Mouse (Mus musculus) heart, adult 2 months (tissue): ENCODE measurements at regions not wholly inside any gene's neighbourhood (a gene's known extent, or its start where the extent isn't known, plus 50 kb on each side); places are given as distances from the start of the nearest gene placed in this dataset.

ENCODE experiments used
- DNase-seq, 2 experiments: peaks; one replicate each; pipeline ENCODE4 v3.0.0; 2021
- H3K27ac ChIP-seq: fragments of 200-600 bp; 2 replicates; pipeline ENCODE4 v1.8.1; 2022
- H3K27me3 ChIP-seq: fragments of 200-500 bp; 2 replicates; pipeline ENCODE4 v1.6.1; 2012; ENCODE audit warnings: mild to moderate bottlenecking, low read length, inconsistent platforms, mixed read lengths; ENCODE audit not compliant: control insufficient read depth, insufficient read depth
- H3K36me3 ChIP-seq: fragments of 200-500 bp; 2 replicates; pipeline ENCODE4 v1.6.1; 2012; ENCODE audit warnings: low read length, inconsistent platforms; ENCODE audit not compliant: control insufficient read depth, insufficient read depth
- H3K4me1 ChIP-seq: fragments of 200-500 bp; 2 replicates; pipeline ENCODE4 v1.6.1; 2011; ENCODE audit warnings: low read length; ENCODE audit not compliant: control insufficient read depth, insufficient read depth
- H3K4me3 ChIP-seq: fragments of 200-600 bp; 2 replicates; pipeline ENCODE4 v1.8.1; 2022
- H3K79me2 ChIP-seq: fragments of 200-500 bp; replicated peaks from 2 replicates; pipeline ENCODE4 v1.6.1; 2012; ENCODE audit warnings: mild to moderate bottlenecking, inconsistent platforms, low read length, moderate library complexity, mixed read lengths; ENCODE audit not compliant: control insufficient read depth, insufficient read depth
- H3K9ac ChIP-seq: fragments of 200-500 bp; 2 replicates; pipeline ENCODE4 v1.6.1; 2012; ENCODE audit warnings: low read depth, mild to moderate bottlenecking, control low read depth, inconsistent platforms, low read length, mixed read lengths
- CTCF ChIP-seq: fragments of 200-600 bp; IDR thresholded peaks from 2 replicates; pipeline ENCODE4 v1.8.1; 2022; ENCODE audit warnings: antibody characterized with exemption, mild to moderate bottlenecking, moderate library complexity
- EP300 ChIP-seq: fragments of 200-500 bp; IDR thresholded peaks from 2 replicates; pipeline ENCODE4 v1.6.1; 2011; ENCODE audit warnings: low read depth, low read length, control low read depth; ENCODE audit not compliant: insufficient read depth
- POLR2A ChIP-seq: fragments of 200-500 bp; IDR thresholded peaks from 2 replicates; pipeline ENCODE4 v1.6.1; 2011; ENCODE audit warnings: mild to moderate bottlenecking, low read depth, low read length, control low read depth; ENCODE audit not compliant: insufficient read depth
- WGBS: fragments of 180-500 bp; shearing (Covaris S2); methylation state at CpG from one replicate; pipeline ENCODE4 v1.1.7; 2018; 5-methylcytosine and 5-hydroxymethylcytosine counted together
- intact Hi-C: fragments of 180-260 bp; cut with DNase I; formaldehyde crosslinking; loops from one replicate; pipeline ENCODE4 v1.15.1; 2025

DNA sequence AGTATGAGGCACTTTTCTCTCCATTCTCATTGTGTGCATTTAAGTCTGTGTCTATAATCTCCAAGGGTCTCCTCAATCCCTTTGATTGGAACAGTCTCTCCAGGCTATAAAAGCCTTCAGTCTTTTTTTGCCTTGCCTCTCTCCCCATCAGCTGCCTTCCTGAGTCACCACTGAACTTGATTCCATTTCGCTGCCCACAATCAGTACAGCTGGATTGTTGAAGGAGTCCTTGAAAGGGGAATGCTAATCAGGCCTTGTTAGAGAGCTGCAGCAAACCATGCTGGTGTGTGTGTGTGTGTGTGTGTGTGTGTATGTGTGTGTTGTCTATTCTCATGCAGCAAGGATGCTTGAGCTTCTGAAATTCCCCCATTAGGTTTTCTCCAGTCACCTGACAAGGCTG, 129.3 kb upstream of the Parp11 start:
- no peak overlapping the region for H3K9ac ChIP-seq
- WGBS = 58% methylated on average over 1 of the region's 1 CpGs

DNA sequence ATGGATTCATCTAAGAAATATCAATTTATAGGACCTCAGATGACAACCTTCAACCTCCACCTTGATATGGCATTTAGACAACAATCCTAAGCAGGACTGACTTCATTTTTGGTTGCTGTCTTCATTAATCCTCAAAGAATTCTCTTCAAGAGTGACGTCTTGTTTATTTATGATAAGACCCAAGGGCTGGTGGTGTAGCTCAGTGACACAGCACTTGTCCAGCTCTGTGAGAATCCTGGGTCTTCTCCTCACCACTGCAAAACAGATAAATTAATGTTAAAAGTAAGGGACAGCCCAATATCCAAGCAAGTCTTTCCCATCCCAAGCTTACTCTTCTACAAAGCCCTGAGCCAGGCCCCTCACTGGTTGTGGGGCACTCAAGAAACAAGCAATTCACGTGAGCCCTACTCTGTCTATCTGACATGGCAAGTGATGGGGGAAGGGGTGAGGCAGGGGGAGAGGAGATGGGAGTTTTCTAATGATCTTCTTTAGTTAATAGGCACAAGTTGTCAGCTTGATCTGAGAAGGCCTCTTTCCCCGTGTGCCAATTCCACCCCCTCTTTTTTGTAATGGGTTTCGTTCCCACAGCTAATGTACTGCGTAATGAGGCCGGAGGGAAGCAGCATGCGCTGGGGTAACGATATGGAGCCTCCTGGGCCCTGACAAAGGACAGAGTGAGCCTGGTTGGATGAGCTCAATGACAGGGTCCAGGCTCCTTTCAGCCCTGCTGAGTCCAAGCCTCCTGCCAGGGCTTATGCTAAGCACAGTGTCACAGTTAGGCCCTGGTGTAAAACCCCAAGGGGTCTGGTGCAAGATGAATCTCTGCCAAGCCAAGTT, 127.7 kb upstream of the Parp11 start:
- no peak overlapping the region for H3K27ac ChIP-seq
- H3K4me1 ChIP-seq = no peaks in the 10 kb centered on the region
- TF ChIP-seq CTCF (no peak), POLR2A (no peak), EP300 (no peak)
- H3K36me3 ChIP-seq = no peaks in the 10 kb centered on the region
- no peaks in the 10 kb centered on the region for H3K27me3 ChIP-seq
- intact Hi-C loops = no loop called here
- WGBS = 80% methylated on average over 8 of the region's 8 CpGs
- no peak overlapping the region for H3K4me3 ChIP-seq
- no peaks in the 10 kb centered on the region for H3K79me2 ChIP-seq
- no peak overlapping the region for H3K9ac ChIP-seq
- DNase-seq = no peak

More for the DNA sequence above, 129.3 kb upstream of the Parp11 start:
- Histone ChIP-seq H3K27me3 (no peaks in the 10 kb centered on the region), H3K4me1 (no peaks in the 10 kb centered on the region), H3K79me2 (no peaks in the 10 kb centered on the region), H3K36me3 (no peaks in the 10 kb centered on the region), H3K27ac (no peak overlapping the region), H3K4me3 (no peak overlapping the region)
- intact Hi-C loops = no loop called here
- TF ChIP-seq EP300 = no peak
- TF ChIP-seq POLR2A = no peak
- TF ChIP-seq CTCF = no peak
- no peak for DNase-seq

DNA sequence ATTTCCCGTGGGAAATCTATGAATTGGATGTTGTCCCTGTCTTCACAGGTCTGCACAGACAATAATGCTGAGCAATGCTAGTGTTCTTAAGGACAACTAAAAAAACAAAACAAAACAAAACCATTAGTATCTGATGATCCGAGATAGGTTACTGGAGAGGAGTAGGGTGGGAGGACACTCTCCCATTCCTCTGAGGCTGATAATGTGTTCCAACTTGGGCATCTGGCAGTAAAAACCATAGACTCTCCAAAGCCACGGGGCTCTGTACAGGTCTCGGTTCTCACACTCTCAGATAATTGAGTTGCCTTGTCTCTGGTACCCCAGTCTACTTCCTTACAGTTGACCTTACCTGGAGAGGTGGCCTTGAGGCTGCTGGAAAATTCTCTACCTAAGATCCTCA, 126.0 kb upstream of the Parp11 start:
- intact Hi-C loops = no loop called here
- TF ChIP-seq POLR2A (no peak), EP300 (no peak), CTCF (no peak)
- DNase-seq = no peak
- Histone ChIP-seq H3K27ac (no peak overlapping the region), H3K36me3 (no peaks in the 10 kb centered on the region), H3K4me1 (no peaks in the 10 kb centered on the region), H3K4me3 (no peak overlapping the region), H3K79me2 (no peaks in the 10 kb centered on the region), H3K27me3 (no peaks in the 10 kb centered on the region), H3K9ac (no peak overlapping the region)
- 79% methylated on average over 4 of the region's 4 CpGs for WGBS

DNA sequence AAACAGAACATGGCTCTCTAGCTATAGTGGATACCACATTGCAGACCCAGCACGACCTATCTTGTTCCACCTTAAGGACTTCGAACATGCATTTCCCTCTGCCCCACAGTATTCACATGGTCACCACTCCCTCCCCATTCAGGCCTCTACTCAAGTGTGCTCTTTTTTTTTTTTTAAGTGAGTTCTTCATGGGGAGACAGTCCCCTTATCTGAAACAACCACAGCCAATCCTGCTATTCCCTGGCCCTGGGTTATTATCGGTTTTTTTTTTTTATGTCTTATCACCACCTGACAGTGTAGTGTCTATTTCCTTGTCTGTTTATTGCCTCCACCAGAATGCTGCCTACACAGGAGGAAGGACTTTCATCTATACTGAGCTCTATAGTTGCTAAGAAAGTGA, 125.6 kb upstream of the Parp11 start:
- intact Hi-C loops = no loop called here
- TF ChIP-seq CTCF (no peak), EP300 (no peak)
- 70% methylated on average over 3 of the region's 3 CpGs for WGBS
- Histone ChIP-seq H3K4me1 (no peaks in the 10 kb centered on the region), H3K79me2 (no peaks in the 10 kb centered on the region), H3K27ac (no peak overlapping the region), H3K36me3 (no peaks in the 10 kb centered on the region), H3K4me3 (no peak overlapping the region), H3K27me3 (no peaks in the 10 kb centered on the region), H3K9ac (no peak overlapping the region)
- no peak for DNase-seq

DNA sequence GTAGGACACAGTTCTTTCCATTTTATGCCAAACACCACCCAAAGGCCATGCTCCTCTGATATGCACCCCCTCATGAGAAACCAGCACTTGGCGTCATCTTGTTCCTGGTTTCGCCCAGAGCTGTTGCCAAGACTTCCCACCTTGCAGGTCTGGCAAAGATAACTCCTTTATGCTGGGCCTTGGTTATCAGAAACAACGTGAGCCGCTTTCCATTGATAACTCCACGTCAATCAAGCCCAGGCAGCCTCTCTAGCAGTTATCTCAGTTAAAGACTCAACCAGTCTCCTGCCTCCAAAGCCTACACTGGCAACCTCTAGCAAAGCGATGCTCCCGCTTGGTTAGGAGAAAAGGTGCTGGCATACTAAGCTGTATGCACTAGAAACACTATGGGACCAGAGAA, 124.2 kb upstream of the Parp11 start:
- intact Hi-C loops = loop anchor here (1.0 kb wide), 1 partner anchor 175 kb away; no protein-coding TSS in a partner anchor
- WGBS = 62% methylated on average over 7 of the region's 7 CpGs
- TF ChIP-seq CTCF = no peak
- TF ChIP-seq POLR2A = no peak
- TF ChIP-seq EP300 = no peak

DNA sequence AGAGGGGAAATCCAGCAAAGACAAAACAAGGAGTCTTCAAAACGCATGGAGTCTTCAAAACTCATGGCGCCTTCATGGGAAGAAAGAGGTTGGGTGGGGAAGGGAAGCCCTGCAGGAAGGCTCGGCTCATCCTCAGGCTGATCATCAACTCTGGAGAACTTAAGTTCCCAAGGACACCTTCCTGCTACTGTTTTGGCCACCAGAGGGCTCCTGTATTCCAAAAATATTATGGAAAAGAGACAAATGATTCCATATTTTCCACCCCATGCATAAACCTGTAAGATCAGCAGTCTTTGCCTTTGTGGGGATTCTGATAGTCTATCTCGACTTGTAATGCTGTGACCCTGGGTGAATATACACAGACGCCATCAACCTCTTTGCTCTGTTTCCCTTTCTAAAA, 121.7 kb upstream of the Parp11 start:
- no peak overlapping the region for H3K4me3 ChIP-seq
- DNase-seq = peak in 1 of 2 experiments; percentile 50
- TF ChIP-seq CTCF (peak; percentile 85), POLR2A (no peak), EP300 (no peak)
- H3K9ac ChIP-seq = no peak overlapping the region
- H3K36me3 ChIP-seq = no peaks in the 10 kb centered on the region
- H3K27ac ChIP-seq = no peak overlapping the region
- no peaks in the 10 kb centered on the region for H3K27me3 ChIP-seq
- no peaks in the 10 kb centered on the region for H3K4me1 ChIP-seq
- H3K79me2 ChIP-seq = no peaks in the 10 kb centered on the region
- intact Hi-C loops = loop anchor here (1.0 kb wide), 2 partner anchors 34 to 121 kb away; partner anchors contain the start of gene Parp11
- WGBS = 17% methylated on average over 5 of the region's 5 CpGs

More for the DNA sequence above, 124.2 kb upstream of the Parp11 start:
- DNase-seq = no peak
- Histone ChIP-seq H3K79me2 (no peaks in the 10 kb centered on the region), H3K4me3 (no peak overlapping the region), H3K9ac (no peak overlapping the region), H3K27me3 (no peaks in the 10 kb centered on the region), H3K36me3 (no peaks in the 10 kb centered on the region), H3K4me1 (no peaks in the 10 kb centered on the region), H3K27ac (no peak overlapping the region)
